Mouse (Mus musculus): Measurements from ENCODE around the gene Pinlyp.
A peak's percentile ranks its signal among the peaks of the same experiment; 100 is the strongest.

Gene Pinlyp

DNA sequence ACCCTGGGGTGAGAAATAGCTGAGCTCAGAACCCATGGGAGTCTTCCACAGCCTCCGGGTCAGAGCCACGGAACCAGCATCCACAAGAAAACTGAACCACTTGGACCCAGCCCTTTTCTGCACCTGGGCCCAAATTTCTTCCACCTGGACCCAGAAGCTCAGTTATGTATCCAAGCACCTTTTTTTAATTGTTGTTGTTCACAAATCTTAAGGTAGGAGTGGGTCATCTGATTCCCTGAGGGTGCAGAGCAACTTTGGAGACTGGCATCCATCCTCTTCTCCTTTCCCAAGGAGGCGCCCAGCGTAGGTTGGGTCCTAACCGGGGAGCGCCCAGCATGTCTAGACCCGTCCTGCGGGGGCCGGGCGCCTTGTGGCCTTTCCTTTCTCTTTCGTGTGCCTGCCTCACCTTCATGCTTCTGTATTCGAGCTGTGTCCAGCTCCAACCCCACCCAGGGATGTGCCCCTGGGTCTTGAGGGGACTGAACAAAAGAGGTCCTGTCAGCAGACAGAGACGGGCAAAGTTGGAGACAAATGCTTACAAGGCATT, at the start of gene Pinlyp, which contains the start of gene Xrcc1:
Gene Pinlyp (minus strand): TSS at position 51 of the 547 bp plus-strand sequence.
Gene Xrcc1 (plus strand): TSS at position 222 of the 547 bp plus-strand sequence.
- peak in 1 of 2 experiments; percentile 28 for DNase-seq (ENCODE audit: low spot score in 2 of 2)

- no peak for DNase-seq (ENCODE audit: low spot score in 2 of 2)
These were observed 49.5 kb upstream of the Pinlyp start for GRCm38 (mm10) chr7:24595464-24595863.

- no peak for DNase-seq (ENCODE audit: low spot score in 2 of 2)
These were observed 48.4 kb upstream of the Pinlyp start for GRCm38 (mm10) chr7:24594309-24594803.

GRCm38 (mm10) chr7:24593621-24594308, 47.8 kb upstream of the Pinlyp start:
- peak; percentile 80 to 83 for DNase-seq (ENCODE audit: low spot score in 2 of 2)

- no peak for DNase-seq (ENCODE audit: low spot score in 2 of 2)
These were observed 46.9 kb upstream of the Pinlyp start for GRCm38 (mm10) chr7:24592781-24593180.

- no peak for DNase-seq (ENCODE audit: low spot score in 2 of 2)
These were observed 46.2 kb upstream of the Pinlyp start for GRCm38 (mm10) chr7:24592163-24592562.

GRCm38 (mm10) chr7:24591735-24592134, 45.8 kb upstream of the Pinlyp start:
- DNase-seq (ENCODE audit: low spot score in 2 of 2) = no peak

GRCm38 (mm10) chr7:24588336-24588735, 42.4 kb upstream of the Pinlyp start:
- no peak for DNase-seq (ENCODE audit: low spot score in 2 of 2)

DNA sequence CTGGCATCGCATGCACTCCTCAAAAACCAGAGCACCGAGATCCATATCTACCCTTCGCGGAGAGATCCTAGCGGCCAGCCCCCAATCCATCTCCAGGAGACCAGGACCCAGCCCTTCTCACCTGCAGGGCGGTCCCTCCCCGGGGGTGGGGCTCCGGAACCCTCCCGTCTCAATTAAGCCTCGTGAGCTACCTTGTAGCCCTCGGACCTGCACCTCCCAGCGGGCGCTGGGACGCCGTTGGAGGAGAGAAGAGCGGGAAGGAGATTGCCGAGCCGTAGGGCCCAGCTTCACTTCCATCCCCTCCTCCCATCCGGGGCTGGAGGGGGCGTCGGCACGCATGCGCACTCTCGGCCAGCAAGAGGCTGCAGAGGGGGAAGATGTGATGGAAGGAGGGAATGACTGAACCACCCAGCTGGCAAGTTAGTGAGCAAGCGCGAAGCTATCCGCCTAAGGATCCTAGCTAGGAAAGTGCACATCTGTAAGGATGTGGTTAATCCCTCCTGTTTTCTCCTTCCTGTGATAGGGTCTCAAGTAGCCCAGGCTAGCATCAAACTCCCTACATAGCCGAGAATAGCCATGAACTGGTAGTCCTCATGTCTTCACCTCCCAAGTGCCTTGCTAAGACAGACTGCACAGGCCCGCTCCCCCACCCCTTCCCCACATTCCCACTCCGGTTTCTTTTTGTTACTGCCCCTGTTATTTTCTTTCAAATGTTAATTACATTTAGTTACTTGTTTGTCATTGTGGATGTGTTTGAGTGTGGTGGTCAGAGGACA, 41.6 kb upstream of the Pinlyp start, which contains the start of the genes Ethe1 and Zfp575:
Gene Ethe1 (plus strand): TSS at position 214 of the 776 bp plus-strand sequence.
Gene Zfp575 (minus strand): TSS at position 312 of the 776 bp plus-strand sequence.
- no peak for DNase-seq (ENCODE audit: low spot score in 2 of 2)

- no peak for DNase-seq (ENCODE audit: low spot score in 2 of 2)
These were observed 40.9 kb upstream of the Pinlyp start for GRCm38 (mm10) chr7:24586828-24587227.

GRCm38 (mm10) chr7:24585995-24586394, 40.1 kb upstream of the Pinlyp start:
- no peak for DNase-seq (ENCODE audit: low spot score in 2 of 2)

GRCm38 (mm10) chr7:24584876-24585275, 39.0 kb upstream of the Pinlyp start:
- no peak for DNase-seq (ENCODE audit: low spot score in 2 of 2)

DNA sequence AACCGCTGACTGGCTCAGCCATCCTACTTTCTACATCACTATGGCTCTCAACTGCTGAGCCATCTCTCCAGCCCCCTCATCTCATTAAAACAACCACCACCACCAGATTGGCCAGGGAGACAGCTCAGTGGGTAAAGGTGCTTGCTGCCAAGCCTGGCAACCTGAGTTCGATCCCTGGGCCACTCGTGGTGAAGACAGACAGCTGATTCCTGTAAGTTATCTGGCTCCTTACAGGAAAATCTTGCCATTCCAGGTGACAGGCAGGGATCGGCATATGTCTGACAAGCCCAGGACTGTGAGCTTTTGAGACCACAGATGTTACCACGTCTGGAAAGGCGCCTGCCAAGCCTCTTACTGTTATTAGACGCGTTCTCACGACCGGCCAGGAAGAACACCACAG, 31.9 kb upstream of the Pinlyp start:
- no peak for DNase-seq (ENCODE audit: low spot score in 2 of 2)

DNA sequence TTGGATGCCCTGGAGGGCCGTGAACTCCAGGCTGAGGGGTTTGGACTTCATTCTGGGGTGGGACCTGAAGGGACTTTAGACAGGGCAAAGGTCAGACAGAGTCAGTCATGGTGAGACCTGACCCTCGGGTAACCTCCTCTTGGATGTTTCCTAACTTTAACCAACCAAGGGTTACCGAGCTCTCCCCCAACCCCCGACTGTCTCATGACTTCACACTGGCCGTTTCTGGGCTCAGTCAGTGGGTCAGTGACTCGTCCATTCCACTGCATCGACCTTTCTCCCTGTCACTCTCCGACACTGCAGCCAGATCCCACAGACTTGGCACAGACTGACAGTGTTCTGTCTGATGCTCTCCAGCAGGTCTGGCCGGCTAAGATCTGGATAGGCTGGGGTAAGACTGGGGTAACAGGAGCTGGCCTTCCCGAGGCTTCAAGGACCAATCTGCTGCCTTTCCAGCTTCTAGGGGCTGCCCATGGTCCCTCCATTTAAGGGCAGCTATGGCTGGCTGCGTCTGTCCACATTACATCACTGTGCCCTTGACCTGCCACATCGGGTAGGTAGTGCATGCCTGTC, 28.4 kb upstream of the Pinlyp start:
- no peak for DNase-seq (ENCODE audit: low spot score in 2 of 2)

DNA sequence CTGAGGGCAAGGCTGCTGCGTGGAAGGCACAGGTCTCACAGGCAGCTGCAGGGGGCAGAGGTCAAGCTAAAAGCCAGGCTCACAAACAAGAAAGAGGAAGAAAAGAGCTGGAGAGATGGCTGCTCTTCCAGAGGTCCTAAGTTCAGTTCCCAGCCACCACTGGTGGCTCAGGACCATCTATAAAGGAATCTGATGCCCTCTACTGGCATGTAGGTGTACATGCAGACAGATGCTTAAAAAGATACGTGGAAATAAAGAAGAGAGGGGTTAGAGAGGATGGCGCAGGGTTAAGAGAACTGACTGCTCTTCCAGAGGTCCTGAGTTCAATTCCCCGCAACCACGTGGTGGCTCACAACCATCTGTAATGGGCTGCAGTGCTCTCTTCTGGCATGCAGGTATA, 26.5 kb upstream of the Pinlyp start:
- DNase-seq (ENCODE audit: low spot score in 2 of 2) = no peak

DNA sequence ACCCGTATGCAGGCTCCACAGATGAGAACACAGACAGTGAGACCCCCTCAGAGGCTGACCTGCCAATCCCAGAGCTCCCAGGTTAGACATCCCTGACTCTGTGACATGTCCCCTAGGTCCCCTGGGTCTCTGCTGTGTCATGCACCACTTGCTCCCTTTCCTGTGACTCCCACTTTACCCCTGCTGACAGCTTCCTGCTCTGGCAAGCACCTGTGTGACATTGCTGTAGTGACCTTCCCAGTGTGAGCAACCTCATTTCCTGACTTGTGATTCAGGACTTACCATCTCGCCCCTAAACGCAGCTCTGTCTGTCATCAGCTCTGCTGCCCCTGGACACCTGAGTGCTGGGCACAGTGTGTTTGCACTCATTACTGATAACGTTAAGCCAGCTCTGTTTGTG, 25.2 kb upstream of the Pinlyp start:
- no peak for DNase-seq (ENCODE audit: low spot score in 2 of 2)

DNA sequence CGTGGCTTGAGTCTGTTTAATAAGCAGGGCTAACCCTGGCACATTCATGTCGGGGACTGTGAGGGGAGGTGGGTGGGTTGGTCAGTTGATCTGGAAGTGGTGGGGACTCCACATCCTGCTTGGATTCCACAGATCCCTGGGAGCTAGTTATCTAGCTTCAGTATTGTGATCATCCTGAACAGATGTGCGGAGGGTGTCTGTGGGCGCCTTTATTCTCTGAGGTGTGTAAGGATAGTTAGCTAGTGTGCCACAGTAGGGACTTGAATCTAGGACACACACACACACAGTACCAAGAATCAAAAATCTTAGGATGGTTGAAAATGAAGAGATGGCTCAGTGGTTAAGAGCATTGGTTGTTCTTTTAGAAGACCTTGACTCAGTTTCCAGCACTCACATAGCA, 22.6 kb upstream of the Pinlyp start:
- DNase-seq (ENCODE audit: low spot score in 2 of 2) = no peak

DNA sequence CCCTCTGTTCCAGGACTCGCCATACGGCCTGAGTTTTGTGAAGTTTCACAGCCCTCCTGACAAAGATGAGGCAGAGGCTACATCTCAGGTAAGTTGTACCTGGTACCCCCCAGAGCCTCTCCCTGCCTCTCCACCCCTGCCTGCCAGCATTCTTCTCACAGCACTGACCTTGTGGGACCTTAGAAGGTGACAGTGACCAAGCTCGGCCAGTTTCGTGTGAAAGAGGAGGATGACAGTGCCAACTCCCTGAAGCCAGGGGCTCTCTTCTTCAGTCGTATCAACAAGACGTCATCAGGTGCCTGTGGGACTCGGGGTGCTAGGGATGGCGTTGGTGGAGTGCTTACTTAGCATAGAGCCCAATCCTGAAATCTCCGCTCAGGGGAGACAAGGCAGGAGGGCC, 20.3 kb upstream of the Pinlyp start:
- no peak for DNase-seq (ENCODE audit: low spot score in 2 of 2)

- DNase-seq (ENCODE audit: low spot score in 2 of 2) = peak; percentile 42 to 55
These were observed 19.7 kb upstream of the Pinlyp start for GRCm38 (mm10) chr7:24565627-24566026.

DNA sequence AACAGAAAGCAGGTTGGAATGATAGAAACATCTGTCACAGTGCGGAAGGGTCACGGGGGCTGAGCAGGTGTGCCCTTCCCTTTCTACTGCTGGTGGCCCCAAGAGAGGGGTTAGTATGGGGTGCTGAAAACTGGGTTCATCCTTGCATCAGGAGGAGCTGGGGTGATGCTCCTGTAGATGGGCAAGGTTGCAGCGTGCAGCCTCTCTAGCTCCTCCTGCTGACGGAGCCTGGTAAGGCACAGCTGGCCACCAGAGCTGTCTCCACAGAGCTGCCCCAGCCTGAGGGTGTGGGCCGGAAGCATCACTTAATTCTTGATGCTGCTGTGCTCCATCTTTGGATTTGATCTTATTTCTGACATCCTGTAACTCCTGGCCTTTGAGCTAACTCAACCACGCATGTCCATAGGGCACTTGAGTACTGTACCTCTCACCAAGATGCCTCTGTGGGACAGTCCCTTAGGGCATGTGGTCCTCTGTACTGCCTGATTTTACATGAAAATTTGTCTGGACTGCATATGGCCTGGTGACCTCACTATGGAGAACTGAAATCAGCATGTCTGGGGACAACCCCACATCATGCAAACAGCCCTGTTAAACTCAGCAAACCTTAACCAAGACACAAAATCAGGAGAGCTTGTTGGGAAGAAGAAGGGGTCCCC, 18.8 kb upstream of the Pinlyp start:
- DNase-seq (ENCODE audit: low spot score in 2 of 2) = peak; percentile 81 to 82

- no peak for DNase-seq (ENCODE audit: low spot score in 2 of 2)
These were observed 17.9 kb upstream of the Pinlyp start for GRCm38 (mm10) chr7:24563837-24564206.

All from spleen, postnatal 36 days (tissue).